Mouse (Mus musculus): ENCODE data around the gene Gm29644.
"Not testable (repeated sequence)": the region's sequence is repeated elsewhere in the genome, so short reads cannot be mapped to it uniquely, and the experiment has no call there.

The Gm29644 gene

DNA sequence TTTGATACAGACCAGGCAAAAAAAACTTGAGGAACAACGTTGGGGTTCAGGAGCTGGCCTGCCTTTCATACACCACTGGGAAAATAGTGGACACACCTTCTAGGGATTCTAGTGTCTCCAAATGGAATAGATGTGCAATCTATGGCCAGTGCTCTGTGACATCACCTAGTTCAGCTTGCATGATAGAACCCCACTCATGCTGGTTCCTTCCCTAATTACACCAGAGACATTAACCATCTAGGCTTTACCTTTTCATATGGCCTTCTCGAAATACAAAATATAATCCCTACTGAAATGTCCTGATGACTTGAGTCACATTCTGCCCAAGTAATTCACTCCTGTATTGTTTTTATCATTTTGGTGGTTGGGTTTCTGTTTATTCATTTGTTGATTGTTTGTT, at the start of gene Gm29644, which contains the start of gene Gm29423:
Gene Gm29644 (minus strand): TSS at position 157 of the 400 bp plus-strand sequence.
Gene Gm29423 (minus strand): TSS at position 101 of the 400 bp plus-strand sequence.
- not testable (repeated sequence) for DNase-seq (ENCODE audit: low read depth, low spot score)

DNA sequence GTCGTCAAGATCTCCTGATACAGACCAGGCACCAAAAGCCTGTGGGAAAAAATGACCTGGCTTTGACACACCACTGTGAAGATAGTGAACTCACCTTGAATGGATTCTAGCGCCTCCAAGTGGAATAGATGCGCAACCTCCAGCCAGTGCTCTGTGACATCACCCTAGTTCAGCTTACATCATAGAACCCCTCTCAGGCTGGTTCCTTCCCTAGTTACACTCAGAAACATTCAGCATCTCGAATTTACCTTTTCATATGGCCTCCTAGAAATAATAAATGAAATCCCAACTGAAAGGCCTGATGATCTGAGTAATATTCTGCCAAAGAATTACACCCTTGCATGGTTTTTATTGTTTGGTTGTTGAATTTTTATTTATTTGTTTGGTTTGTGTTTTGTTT, 29.6 kb downstream of the Gm29644 start, which contains the start of gene Gm21118:
Gene Gm21118 (minus strand): TSS at position 101 of the 400 bp plus-strand sequence.
- DNase-seq (ENCODE audit: low read depth, low spot score): not testable (repeated sequence)

All from CD4-positive, CD25-positive, alpha-beta regulatory T cell, adult 2 months (primary cell).